Mouse (Mus musculus) gastrocnemius, postnatal 14 days (tissue): Measurements from ENCODE around the gene H2-Ab1. TPM values are rescaled to one million over a fixed set of nuclear protein-coding genes. Genes with fewer than 3 reads are reported as not detected.

Experiments
- DNase-seq: peaks from one replicate; pipeline ENCODE4 v3.0.0; 2021; ENCODE audit warnings: mixed read lengths
- intact Hi-C: fragments of 180-260 bp; cut with DNase I; formaldehyde crosslinking; loops from one replicate; pipeline ENCODE4 v1.15.1; 2025; ENCODE audit warnings: low total_unique reads
- total RNA-seq, 2 experiments: library from RNA; stranded (reverse); gene quantifications; 2 replicates each; pipeline ENCODE4 v1.2.3; 2021

Gene H2-Ab1
- total RNA-seq, 2 experiments from 2014 or later = 2.8 to 3.1 TPM

DNA sequence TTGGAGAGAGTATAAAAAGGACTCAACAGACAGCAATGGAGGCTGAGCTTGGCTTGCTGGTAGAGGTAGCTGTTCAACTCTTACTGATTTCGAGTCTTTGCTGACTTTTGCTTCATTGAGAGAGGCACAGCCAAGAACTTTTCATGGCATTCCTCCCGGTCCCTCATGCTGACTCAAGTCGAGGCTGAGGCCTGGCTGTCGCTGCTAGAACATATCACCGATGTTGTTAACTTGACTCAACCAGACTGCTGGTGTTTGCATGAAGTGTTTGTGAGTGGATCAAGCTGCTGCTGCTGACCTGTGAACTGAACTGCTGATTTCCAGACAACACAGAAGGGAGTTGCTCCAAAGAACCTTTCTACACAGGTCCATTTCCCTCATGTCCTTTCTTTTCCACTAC lies 20.8 kb upstream of the H2-Ab1 start:
- DNase-seq = no peak
- intact Hi-C loops = loop anchor here (5.0 kb wide), 1 partner anchor 64 kb away; no protein-coding TSS in a partner anchor

DNA sequence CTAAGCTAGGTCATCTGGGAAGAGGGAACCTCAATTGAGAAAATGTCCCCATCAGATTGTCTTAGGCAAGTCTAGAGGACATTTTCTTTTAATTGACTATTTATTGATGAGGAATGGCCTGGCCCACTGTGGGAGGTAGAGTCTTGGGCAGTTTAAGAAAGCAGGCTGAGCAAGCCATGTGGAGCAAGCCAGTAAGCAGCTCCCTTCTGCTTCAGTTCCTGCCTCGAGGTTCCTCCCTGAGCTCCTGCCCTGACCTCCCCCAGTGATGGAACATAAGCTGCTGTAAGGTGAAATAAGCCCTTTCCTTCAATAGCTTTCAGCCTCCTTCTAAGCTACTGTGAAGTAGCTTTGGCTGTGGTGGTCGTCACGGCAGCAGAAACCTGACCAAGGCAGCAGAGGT lies 19.7 kb upstream of the H2-Ab1 start:
- intact Hi-C loops = loop anchor here (5.0 kb wide), 1 partner anchor 65 kb away; no protein-coding TSS in a partner anchor
- no peak for DNase-seq

DNA sequence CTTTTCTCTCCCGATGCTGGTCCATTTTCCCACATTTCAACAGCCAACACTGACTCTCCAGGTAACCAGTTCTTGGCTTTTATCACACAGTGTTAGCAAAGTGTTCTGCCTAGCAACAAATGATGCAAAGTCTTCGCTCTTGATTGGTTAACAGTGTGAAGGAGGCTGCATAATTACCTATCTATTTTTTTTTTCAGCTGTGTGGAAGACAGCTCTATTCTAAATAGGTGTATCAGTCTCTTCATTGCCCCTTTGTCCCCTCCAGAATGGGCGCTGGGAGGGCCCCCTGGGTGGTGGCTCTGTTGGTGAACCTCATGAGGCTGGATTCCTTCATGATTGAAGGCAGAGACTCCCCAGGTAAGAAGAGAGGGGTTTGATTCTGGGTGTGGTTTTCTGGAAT lies 18.8 kb upstream of the H2-Ab1 start, which contains the start of gene H2-Ob:
TSS of gene H2-Ob (plus strand) at position 198 of the 400 bp plus-strand sequence.
- no peak for DNase-seq
- intact Hi-C loops = loop anchor here (5.0 kb wide), 1 partner anchor 66 kb away; no protein-coding TSS in a partner anchor

DNA sequence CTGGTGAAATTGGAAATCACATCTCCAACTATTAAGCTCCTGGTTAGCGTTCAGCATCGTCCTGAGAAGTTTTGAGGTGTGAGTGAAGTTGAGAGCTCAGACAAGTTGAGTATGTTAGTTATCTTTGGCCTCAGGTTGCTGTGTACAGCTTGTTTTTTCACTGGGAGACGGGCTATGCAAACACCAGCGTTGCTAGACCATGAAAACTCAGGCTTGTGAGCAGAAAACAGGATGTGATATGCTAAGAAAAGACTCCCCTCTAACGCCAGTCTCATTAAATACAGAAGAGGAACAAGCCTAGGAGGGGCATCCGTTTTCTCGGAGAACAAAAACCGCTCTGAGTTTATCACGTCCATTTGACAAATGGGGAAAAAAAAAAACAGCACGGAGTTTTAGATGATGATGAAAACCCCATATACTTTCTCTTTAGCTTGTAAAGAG lies 17.9 kb upstream of the H2-Ab1 start:
- DNase-seq = no peak
- intact Hi-C loops = loop anchor here (5.0 to 10.0 kb wide), 2 partner anchors 67 to 165 kb away; no protein-coding TSS in a partner anchor

DNA sequence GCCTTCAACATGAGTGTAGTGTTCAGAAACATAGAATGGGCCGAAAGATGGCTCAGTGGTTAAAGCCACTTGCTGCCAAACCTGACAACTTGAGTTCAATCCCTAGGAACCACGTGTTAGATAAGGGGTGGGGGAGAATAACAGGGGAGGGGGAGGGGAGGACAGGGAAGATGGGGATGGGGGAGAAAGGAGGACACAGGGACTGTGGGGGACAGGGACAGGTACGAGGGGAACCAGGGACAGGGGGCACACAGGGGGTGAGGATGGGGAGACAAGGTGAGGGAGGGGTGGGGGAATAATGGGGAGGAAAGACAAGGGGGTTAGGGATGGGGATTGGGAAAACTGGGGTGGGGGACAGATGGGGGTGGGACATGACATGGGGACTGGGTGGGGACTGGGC lies 17.1 kb upstream of the H2-Ab1 start:
- no peak for DNase-seq
- intact Hi-C loops = loop anchor here (10.0 kb wide), 1 partner anchor 166 kb away; no protein-coding TSS in a partner anchor

DNA sequence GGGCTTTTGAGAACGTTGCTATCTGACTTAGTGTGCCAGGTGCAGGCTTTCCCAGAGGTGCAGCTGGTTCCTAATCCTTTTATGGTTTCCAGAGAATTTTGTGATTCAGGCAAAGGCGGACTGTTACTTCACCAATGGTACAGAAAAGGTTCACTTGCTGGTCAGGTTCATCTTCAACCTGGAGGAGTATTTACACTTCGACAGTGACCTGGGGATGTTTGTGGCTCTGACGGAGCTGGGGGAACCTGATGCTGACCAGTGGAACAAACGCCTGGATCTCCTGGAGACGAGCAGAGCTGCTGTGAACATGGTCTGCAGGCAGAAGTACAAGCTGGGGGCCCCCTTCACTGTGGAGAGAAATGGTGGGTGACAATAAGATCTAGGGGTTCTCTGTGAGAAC lies 16.6 kb upstream of the H2-Ab1 start:
- intact Hi-C loops = loop anchor here (10.0 kb wide), 1 partner anchor 166 kb away; no protein-coding TSS in a partner anchor
- no peak for DNase-seq

DNA sequence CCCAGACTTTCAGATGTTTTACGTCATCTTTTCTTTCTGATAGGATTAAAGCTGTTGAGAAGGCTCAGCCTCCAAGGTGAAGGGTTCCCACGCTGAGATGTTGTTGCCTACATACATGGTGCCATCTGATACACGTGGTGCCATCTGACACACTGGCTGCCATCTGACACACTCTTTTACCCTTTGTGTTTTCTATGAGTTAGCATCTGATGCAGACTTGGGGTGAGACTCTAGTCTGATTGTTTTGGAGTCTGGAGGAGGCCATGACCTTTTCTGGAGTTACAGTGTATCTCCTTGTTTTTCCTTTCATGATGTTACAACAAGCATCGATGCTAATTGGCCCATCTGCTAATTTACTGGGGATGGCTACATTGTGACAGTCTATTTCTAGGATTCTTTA lies 12.8 kb upstream of the H2-Ab1 start:
- DNase-seq = no peak

DNA sequence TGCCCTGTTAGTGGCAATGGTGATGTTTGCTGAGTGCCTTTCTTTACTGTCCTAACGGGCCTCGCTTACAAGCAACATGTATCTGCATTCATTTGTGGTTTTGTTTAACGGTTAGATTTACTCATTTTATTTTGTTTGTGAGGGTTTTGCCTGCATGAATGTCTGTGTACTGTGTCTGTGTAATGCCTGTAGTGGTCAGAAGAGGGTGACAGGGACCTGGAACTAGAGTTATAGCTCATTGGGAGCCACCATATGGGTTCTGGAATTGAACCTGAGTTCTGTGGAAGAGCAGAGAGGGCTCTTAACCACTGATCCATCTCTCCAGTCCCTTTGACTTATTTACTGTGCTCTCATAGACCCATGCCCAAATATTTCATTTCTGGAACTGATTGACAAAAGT lies 10.4 kb upstream of the H2-Ab1 start:
- intact Hi-C loops = loop anchor here (10.0 kb wide), 1 partner anchor 172 kb away; no protein-coding TSS in a partner anchor
- no peak for DNase-seq

More for the DNA sequence above, 12.8 kb upstream of the H2-Ab1 start:
- intact Hi-C loops = loop anchor here (10.0 kb wide), 1 partner anchor 170 kb away; no protein-coding TSS in a partner anchor

DNA sequence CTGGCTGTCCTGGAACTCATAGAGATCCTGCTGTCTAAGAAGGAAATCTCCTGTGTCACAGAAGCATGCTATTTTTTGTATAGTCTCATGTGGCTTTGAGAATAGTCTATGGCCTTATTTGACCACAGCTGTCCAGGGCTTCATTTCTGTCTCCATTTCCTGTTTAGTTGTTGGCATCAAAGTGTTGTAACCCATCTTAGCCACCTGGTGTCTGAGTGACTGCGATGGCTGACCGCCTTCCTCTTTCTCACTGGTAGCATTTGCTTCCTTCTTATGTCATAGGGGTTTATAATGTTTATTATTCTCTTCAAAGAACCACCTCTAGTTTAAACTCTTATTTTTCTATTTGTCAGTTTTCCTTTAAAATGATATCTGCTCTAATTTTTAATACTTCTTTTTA lies 8.7 kb upstream of the H2-Ab1 start:
- intact Hi-C loops = loop anchor here (1.0 to 10.0 kb wide), 2 partner anchors 101 to 174 kb away; no protein-coding TSS in a partner anchor
- DNase-seq = no peak

DNA sequence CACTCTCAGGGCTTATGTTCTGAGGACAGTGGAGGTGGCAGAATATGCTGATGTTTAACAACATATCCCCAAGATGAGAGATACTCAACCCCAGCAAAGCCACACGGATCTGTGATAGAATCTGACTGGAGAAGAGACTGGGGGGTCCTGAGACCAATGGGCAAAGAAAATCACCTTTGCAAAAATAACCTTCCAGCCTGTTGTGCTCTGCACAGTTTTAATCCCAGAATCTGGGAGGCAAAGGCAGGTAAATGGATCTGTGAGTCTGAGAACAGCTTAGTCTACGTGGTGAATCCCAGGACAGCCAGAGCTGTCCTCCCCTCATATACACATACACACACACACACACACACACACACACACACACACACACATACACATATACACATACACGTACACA lies 8.1 kb upstream of the H2-Ab1 start:
- intact Hi-C loops = loop anchor here (1.0 to 10.0 kb wide), 2 partner anchors 100 to 175 kb away; no protein-coding TSS in a partner anchor
- no peak for DNase-seq

DNA sequence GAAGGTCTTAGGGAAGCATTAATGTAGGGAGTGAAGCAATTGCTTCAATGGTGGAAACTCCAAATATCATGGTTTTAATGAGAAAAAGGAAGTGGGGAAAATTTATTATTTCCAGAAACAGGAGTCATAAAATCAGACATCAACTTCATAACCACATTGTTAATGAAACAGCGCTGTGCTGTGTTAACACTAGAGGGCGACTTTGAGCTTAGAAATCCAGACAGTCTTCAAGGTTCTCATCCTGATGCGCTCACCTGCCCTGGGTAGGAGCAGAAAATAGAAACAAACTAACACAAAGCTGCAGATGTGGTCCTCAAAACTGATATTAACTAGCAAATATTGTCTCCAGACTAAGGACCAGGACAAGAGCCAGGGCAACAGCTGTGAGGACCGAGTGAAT lies 7.6 kb upstream of the H2-Ab1 start:
- DNase-seq = no peak
- intact Hi-C loops = loop anchor here (1.0 to 10.0 kb wide), 3 partner anchors 67 to 175 kb away; no protein-coding TSS in a partner anchor

DNA sequence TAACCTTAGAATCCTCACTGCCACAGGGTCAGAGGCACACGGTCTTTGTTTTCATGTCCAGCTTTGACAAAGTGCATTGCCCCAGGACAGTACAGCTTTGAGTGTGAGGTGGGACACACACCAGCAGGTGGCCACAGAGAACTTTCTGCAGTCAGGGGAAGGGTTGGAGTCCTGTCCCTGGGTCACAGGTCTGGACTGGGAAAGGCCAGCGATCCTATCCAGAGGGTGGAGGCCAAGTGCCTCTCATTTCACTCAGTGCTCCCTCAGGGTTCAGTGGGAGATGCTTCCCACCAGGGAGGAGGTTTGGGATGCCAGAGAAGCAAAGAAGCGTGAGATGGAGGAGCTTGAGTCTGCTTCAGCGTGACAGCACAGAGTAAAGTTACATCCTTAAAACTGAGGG lies 5.8 kb upstream of the H2-Ab1 start:
- intact Hi-C loops = loop anchor here (5.0 kb wide), 1 partner anchor 66 kb away; no protein-coding TSS in a partner anchor
- no peak for DNase-seq

DNA sequence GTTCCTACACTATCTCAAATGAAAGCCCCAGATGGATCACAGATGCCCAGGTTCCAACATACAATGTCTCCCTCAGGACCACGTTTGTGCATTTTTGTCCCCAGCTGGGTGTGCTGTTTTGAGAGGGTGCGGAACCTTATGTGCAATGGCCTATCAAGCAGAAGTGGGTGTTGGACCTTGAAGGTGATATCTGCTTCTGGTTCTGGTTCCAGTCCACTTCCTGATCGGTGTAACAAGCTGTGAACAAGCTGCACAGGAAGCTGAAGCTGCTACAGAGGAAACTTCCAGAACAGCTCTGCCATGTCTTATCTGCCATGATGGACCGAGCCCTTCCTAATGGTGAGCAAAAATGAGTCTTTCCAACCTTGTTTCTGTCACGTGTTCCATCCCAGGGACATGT lies 988 bp upstream of the H2-Ab1 start:
- no peak for DNase-seq
- intact Hi-C loops = no loop called here

DNA sequence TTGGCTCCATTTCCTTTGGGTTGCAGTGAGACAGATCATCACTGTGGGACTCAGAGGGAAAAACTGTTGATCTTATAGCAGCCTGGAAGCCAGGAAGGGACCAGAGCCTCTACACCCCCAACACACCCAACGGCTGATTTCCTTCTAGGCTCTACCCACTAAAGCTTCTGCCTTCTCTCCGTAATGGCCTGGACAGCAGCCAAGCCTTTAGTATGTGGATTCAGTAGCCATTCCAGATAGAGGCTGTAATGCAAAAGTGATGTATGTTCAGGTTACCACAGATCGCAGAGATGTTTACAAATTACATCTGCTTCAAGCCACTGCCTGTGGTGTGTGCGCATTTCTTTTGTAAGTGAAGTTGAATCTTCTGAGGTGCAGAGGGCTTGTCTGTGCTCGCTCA lies 3.1 kb downstream of the H2-Ab1 start:
- intact Hi-C loops = no loop called here
- no peak for DNase-seq

DNA sequence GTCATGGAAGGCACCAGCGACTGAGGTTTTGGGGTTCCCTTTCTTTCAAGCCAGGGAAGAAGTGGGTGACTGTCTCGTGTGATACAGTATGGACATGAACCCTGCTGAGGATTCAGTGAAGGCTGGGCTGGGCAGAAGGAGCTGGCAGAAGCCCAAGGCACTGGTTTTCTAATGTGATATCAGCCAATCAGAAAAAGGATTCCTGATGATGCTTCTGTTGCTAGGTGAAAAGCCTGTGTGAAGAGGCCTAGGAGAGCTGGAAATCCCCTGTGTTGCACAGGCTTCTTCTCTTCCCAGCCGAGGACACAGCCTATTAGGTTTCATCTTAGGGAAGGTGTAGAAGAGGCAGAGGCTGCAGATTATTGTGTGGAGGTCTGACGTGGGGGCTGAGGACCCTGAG lies 4.0 kb downstream of the H2-Ab1 start:
- DNase-seq = peak; percentile 64
- intact Hi-C loops = no loop called here

DNA sequence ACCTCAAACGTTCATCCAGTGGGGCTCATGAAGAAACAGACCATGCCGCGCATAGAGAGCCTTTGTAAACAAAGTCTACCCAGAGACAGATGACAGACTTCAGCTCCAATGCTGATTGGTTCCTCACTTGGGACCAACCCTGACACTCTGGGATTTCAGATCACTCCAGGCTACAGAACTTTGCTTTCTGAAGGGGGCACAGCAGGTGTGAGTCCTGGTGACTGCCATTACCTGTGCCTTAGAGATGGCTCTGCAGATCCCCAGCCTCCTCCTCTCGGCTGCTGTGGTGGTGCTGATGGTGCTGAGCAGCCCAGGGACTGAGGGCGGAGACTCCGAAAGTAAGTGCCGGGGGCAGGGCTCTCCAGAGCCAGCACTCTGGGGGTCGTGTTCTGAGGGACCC lies 5.6 kb downstream of the H2-Ab1 start:
- DNase-seq = no peak
- intact Hi-C loops = no loop called here

DNA sequence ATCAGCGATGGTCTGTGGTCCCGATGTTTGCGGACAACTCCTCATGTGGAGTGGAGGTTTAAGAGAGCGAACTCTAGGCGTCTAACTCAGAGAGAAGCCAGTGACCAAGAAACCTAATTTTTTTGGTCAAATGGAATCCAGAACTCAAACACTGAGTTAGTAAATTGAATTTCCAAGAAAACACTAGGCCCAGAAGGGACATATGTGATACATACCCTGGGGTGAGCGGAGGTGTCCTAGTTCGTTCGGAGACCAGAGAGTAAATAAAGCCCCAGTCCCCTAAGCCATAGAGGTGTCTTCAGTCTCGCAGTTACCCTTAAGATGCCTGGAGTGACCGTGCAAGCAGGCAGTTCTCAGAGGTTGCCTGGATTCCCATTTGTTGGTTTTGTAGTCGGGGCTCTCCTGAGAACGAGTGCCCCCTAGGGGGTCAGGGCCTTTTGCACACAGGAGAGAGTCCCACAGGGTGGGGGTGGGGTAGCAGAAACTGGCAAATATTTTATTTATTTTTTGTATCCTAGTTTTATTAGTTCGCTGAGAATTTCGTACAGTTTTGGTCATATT lies 6.4 kb downstream of the H2-Ab1 start:
- intact Hi-C loops = no loop called here
- no peak for DNase-seq

DNA sequence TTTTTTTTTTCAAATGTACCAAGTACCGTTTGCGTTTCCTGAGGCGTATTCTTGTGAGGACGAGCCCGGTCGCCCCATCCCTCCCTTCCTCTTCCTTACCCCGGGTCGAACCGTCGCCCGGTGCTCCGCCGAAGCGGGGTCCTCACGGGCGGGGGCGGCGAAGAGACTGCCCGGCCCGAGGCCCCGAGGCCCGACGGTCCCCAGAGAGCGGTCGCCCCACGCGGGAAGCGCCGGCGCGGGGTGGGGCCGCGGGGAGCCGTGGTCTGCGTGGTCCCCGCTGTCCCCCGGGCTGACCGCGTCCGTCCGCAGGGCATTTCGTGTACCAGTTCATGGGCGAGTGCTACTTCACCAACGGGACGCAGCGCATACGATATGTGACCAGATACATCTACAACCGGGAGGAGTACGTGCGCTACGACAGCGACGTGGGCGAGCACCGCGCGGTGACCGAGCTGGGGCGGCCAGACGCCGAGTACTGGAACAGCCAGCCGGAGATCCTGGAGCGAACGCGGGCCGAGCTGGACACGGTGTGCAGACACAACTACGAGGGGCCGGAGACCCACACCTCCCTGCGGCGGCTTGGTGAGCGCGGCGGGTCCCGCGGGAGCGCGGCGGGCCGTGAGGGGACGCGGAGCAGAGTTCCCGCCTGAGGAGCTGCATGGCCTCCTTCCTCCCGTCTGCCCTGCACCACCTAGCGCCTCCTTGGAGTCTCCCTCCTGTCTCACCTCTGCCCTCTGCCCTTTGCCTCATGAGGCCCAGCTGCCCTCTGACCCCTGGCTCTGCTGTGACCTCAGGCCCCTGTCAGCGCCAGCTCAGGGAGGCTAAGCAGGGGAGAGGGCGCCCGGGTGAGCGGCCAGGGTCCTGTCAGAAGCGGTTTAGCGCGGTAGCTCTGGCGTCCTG lies 7.2 kb downstream of the H2-Ab1 start:
- DNase-seq = no peak
- intact Hi-C loops = no loop called here

DNA sequence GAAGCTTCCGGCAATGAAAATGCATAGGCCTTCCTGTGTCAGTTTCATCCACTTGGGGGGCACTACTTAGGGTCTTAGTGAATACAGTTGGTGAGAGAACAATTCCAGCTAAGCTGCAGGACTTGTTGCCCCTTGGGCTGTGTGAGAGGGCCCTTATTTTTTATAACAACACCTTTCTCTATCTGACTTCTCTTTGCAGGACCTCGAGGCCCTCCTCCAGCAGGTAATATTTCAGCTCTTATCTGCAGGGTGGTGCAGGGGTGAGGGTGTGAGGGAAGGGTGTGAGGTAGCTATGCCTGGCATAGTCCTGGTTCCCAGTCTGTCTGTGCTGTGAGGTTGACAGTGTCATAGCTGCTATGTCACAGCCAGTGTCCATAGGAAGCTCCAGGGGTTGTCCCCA lies 10.8 kb downstream of the H2-Ab1 start:
- DNase-seq = no peak
- intact Hi-C loops = no loop called here

DNA sequence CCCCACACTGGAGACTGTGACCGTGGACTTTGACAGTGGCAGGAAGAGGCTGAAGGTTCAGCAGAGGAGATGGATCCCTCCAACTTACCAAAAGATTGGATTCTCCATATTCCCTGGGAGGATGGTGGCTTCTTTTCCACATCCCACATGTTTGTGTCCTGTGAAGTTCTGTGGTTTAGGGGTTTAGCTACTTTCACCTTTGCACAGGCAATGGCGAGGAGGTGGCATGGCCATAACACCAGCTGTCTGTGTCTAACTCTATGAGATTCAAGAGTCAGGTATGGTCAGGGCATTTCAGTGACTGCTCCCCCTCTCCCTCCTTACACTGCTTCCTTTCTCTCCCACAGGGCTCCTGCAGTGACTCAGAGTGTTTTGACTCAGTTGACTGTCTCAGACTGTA lies 11.3 kb downstream of the H2-Ab1 start:
- no peak for DNase-seq
- intact Hi-C loops = no loop called here
